Mouse (Mus musculus): ENCODE measurements around the gene Zbtb22. TPM values are rescaled to one million over a fixed set of nuclear protein-coding genes. Genes with fewer than 3 reads are reported as not detected.

Zbtb22 gene
- polyA plus RNA-seq (2014; fragmentation: Illumina TruSeq; extraction: RNeasy Lipid Tissue Mini Kit (QIAGEN cat#74804); ENCODE audit: insufficient read depth, low read depth, low replicate concordance): 18.1 TPM

DNA sequence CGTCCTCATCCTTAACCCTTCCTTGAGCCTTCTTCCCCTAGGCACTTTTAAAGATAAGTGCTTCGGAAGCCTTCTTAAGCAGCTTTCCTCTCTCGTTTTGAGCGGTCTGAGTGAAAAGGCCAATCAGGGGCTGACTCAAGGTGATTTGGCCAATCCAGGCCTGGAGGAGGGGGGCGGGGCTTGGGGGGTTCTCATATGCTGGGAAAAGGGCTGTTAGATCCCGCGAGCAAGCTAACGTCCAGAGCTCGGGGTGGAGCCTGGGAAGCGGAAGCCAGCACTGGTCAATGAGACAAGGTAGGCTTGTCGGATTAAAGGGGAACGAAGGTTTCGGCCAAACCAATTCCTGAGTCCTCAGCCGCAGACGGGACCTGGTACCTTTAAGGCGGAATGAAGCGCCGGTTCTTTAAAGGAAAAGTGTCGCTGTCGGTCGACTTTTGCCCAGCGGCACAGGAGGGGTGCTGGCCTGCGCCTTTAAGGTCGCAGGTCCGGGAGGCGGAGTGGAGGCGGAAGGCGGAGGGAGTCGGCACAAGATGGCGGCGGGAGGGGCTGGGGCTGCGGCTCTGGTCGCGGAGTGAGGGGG is at the start of gene Zbtb22, which contains the start of gene Tapbp:
TSS of gene Zbtb22 (plus strand) at position 234 of the 580 bp plus-strand sequence.
TSS of gene Tapbp (plus strand) at position 229 of the 580 bp plus-strand sequence.

DNA sequence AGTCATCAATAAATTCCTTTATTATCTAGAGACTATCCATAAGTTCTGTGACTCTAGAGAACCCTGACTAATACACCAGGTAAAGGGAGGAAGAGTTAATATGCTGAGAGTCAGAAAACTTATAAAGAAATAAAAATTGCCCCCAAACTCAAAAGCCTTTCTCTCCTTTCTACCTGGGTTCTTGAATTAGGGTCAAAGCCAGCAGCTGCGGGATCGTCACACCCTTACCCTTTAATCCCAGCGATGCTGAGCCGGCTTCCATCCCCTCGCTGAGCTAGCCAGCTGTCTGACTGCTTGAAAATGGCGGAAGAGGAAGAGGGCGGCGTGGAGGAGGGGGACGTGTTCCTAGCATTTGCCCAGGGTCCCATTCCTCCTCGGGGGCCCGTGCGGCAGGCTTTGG is 42.2 kb upstream of the Zbtb22 start, which contains the start of gene Gm7029:
TSS of gene Gm7029 (plus strand) at position 301 of the 400 bp plus-strand sequence.

DNA sequence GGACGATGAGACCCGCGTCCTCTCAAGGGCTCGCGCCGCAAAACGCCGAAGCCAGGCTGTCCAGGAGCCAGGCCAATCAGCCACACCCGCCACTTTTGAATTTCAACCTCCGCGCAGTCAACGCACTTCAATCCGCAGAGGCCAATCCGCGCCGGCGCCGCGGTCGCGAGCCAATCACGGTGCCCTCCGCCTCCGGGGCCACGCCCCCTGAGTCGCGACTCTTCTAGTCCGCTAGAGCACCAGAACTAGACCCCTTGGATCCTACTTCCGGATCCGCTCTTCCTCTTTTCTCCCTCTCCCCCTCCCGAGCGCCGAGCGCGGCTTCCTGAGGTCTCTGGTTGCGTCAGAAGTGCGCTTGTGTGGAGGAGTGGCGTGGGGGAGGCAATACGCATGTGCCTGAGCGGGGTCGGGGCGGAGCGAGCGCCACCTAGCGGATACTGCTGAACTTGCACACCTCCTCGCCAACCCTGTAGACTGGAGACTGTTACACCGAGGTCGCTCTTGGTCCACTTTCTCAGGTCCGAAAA is 25.1 kb upstream of the Zbtb22 start, which contains the start of gene Kifc1:
TSS of gene Kifc1 (minus strand) at position 129 of the 527 bp plus-strand sequence.

DNA sequence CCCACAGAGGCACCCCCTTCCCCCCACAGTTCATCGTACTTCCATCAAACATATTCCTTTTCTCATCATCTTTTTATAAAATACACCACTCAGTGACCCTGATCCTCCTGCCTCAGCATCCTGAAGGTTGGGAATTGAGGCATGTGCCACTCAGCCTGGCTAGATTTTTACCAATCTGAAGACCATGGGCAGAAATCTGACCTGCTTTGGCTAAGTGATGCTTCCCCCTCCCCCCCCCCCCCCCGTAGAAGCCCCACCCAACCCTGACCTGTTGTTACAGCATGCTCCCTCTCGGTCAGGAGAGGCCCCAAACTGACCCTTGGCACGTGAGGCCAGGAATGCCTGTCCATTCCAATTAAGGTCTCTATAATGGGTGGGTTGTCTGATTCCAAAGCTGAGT is 10.9 kb upstream of the Zbtb22 start, which contains the start of gene Platr17:
TSS of gene Platr17 (plus strand) at position 301 of the 400 bp plus-strand sequence.

DNA sequence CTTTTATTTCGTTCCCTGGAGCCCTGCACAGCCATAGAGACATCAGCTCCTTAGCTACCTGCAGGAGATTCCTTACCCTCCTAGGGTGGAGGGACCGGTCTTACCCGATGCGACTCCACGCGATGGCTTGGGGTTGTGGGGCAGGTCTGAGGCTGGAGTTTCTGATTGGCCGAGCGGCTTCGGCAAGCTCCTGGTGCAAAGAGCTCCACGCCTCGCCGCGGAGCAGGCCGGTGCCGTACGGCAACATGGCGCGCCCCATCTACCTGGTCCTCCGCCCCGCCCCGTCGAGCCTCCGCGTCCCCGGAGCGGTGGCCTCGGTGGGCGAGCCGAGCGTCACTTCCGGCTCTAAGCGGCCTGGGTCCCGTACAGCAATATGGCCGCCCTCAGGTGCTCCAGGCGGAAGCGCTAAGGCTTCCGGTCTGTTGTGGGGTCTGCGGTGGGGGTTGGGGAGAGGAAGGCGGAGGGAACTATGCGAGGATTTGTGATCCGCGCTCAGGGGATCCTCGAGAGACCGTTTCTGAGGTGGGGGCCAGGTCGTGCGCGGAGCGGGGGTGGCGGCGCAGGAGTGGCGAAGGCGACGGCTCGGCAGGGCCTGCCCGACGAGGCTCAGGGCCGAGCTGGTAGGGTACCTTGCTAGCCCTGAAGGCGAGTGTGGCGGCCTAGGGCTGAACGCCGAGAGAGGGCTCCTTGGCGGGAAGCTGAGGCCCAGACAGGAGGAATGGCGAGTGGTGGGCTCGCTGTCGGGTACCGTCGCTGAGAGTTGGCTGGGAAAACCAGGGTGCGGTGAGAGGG is 6.4 kb upstream of the Zbtb22 start, which contains the start of gene Daxx:
TSS of gene Daxx (plus strand) at position 338 of the 792 bp plus-strand sequence.

DNA sequence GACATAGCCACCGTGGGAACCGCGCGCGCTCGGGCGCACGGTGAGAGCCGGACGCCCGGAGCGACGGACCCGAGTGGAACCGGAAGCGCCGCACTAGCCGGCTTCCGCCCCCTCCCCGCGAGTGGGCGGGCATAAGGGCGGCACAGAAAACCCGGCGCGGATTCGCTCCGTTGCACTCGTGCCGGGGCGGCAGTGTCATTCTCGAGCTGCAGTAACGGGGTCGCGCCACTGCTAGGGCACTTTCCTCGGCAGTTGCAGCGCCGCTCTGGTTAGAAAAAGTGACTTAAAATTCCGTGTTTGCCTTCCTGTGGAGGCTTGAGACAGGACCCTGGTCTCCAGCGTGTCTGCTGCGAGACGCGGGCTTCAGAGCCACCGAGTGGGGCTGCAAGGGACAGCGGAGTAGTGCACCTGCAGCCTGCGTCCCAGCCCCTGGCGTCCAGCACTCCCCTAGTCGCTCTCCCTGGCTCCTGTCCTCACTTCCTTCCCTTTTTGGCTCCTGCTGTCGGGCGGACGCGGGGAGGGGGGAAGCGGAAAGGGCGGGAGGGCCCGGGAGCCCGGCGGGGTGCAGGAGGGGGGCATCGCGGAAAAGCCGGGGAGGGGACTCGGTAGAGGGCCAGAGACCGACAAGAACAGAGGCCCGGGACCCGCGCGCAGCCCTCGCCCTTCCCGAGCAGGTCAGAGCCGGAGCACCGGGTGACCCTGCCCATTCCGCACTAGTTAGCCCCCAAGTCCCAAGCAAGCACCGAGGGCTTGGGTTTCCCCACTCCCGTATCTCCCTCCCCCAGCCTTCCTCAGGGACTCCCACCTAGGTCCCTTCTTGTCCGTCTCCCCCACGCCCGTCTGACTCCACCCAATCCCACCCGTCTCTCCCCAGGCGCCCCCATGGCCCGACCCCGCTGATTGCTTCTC is 13.9 kb downstream of the Zbtb22 start, which contains the start of gene Rgl2:
TSS of gene Rgl2 (plus strand) at position 173 of the 909 bp plus-strand sequence.

DNA sequence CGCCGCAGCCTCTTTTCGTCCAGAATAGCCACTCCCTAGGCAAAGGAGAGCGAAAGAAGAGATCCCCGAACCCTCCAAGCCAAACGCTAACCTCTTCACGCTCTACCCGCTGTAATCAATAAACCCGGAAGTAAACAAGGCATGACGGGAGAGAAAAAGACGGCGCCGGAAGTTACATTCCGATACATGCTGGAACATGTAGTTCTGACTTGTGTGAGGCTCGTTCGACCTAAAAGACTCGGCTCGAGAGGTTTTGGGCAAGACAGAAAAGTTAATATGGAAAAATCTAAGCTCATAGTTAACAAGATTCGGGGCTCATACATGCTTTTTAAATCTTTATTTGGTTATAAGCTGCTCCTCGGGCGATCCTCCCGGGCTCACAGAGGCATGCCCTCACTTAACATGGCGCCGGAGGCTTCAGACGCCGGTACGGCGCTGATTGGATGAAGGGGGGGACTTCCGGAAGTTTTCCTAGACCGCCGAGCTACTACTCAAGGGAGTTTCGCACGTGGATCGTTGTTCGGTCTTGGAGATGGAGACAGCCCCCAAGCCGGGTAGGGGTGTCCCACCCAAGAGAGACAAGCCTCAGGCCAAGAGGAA is 24.6 kb downstream of the Zbtb22 start, which contains the start of the genes Pfdn6 and Wdr46:
TSS of gene Pfdn6 (minus strand) at position 138 of the 600 bp plus-strand sequence.
TSS of gene Wdr46 (plus strand) at position 455 of the 600 bp plus-strand sequence.

DNA sequence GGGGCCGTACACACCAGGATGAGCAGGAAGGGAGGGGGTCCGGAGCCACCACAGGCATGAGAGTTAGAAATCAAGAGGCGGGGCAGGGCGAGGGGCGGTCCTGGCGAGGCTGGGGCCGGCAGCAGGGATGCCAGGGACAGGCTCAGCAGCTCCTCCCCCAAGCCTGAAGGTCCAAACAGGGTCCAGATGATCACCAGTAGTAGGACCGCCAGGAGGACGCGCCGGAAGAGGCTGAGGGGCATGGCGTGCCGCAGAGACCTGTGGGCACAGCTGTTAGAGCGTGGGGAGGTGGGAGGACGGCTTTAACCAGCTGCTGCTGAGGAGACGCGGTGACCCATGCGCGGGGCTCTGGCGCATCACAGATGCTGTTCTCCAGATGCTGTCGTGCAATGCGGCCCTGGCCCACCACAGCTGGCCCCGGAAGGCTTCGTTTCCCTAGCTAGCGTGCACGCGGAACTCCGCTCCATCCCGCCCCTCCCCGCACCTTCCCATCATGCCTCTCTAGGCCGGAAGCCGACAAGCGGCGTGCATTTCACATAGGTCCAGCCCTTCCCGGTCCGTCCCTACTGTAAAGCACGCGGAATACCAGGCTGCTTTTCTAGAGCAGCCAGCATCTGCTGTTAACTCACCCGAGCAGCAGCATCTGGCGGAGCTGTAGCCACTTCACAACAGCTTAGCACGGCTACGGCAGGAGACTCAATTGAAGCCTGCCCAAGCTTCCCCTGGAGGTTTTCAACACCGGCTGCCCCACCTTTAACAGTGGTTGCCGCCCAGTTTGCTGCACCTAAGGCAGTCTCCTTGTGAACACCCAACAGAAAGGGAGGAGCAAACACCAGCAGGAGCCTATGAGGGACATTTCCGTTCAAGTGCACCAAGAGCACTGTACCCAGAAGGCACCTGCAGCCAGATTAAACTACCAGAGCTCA is 35.6 kb downstream of the Zbtb22 start, which contains the start of gene B3galt4:
TSS of gene B3galt4 (minus strand) at position 468 of the 926 bp plus-strand sequence.

DNA sequence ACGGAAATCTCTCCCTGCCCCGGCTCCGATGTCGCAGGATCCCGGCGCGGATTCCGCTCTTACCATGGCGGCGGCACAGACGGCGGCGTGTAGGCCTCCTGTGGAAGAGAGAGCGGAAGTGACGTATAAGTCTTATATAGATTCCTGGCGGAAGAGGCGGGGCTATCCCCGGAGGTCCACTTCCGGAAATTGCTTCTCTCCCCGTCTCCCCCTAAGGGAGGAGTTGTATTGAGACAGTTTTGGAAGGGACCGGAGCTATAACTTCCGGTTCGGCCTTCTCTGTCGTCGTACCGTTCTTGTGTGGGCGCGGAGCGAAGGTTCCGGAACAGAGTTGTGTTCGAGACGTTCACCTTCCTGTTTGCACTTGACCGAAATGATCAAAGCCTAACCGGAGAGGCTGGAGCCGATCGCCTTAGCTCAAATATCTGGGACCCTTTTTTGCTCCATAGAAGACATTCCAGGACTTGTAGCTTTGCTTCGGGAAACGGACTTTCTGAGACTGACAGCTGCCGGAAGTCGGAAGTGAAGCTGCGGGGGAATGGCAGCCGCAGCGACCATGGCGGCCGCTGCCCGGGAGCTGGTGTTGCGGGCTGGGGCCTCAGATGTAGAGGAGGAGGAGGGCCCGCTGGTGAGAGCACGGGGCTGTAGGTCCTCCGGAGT is 40.0 kb downstream of the Zbtb22 start, which contains the start of the genes Vps52 and Rps18:
TSS of gene Vps52 (plus strand) at position 258 of the 660 bp plus-strand sequence.
TSS of gene Rps18 (minus strand) at position 447 of the 660 bp plus-strand sequence.

Other genes with a start within 250 kb of the Zbtb22 start
- gene Hnrnpm, start 229.0 kb upstream of the Zbtb22 start, polyA plus RNA-seq (2014; fragmentation: Illumina TruSeq; extraction: RNeasy Lipid Tissue Mini Kit (QIAGEN cat#74804); ENCODE audit: insufficient read depth, low read depth, low replicate concordance): 86.6 TPM
- 99.6 TPM for gene March2, start 197.2 kb upstream of the Zbtb22 start, polyA plus RNA-seq (2014; fragmentation: Illumina TruSeq; extraction: RNeasy Lipid Tissue Mini Kit (QIAGEN cat#74804); ENCODE audit: insufficient read depth, low read depth, low replicate concordance)
- gene Rab11b, start 155.4 kb upstream of the Zbtb22 start, polyA plus RNA-seq (2014; fragmentation: Illumina TruSeq; extraction: RNeasy Lipid Tissue Mini Kit (QIAGEN cat#74804); ENCODE audit: insufficient read depth, low read depth, low replicate concordance): 122 TPM
- 61.5 TPM for gene Angptl4, start 134.1 kb upstream of the Zbtb22 start, polyA plus RNA-seq (2014; fragmentation: Illumina TruSeq; extraction: RNeasy Lipid Tissue Mini Kit (QIAGEN cat#74804); ENCODE audit: insufficient read depth, low read depth, low replicate concordance)
- gene Kank3, start 105.4 kb upstream of the Zbtb22 start, polyA plus RNA-seq (2014; fragmentation: Illumina TruSeq; extraction: RNeasy Lipid Tissue Mini Kit (QIAGEN cat#74804); ENCODE audit: insufficient read depth, low read depth, low replicate concordance): 178 TPM
- 1,820 TPM for gene Rps28, start 91.3 kb upstream of the Zbtb22 start, polyA plus RNA-seq (2014; fragmentation: Illumina TruSeq; extraction: RNeasy Lipid Tissue Mini Kit (QIAGEN cat#74804); ENCODE audit: insufficient read depth, low read depth, low replicate concordance)
- gene Ndufa7, start 91.3 kb upstream of the Zbtb22 start, polyA plus RNA-seq (2014; fragmentation: Illumina TruSeq; extraction: RNeasy Lipid Tissue Mini Kit (QIAGEN cat#74804); ENCODE audit: insufficient read depth, low read depth, low replicate concordance): 520 TPM
- 20.1 TPM for gene Cd320, start 72.8 kb upstream of the Zbtb22 start, polyA plus RNA-seq (2014; fragmentation: Illumina TruSeq; extraction: RNeasy Lipid Tissue Mini Kit (QIAGEN cat#74804); ENCODE audit: insufficient read depth, low read depth, low replicate concordance)
- not detected for gene Gm7029, start 42.1 kb upstream of the Zbtb22 start, polyA plus RNA-seq (2014; fragmentation: Illumina TruSeq; extraction: RNeasy Lipid Tissue Mini Kit (QIAGEN cat#74804); ENCODE audit: insufficient read depth, low read depth, low replicate concordance)
- 0.86 TPM for gene Kifc1, start 25.2 kb upstream of the Zbtb22 start, polyA plus RNA-seq (2014; fragmentation: Illumina TruSeq; extraction: RNeasy Lipid Tissue Mini Kit (QIAGEN cat#74804); ENCODE audit: insufficient read depth, low read depth, low replicate concordance)
- gene Platr17, start 10.8 kb upstream of the Zbtb22 start, polyA plus RNA-seq (2014; fragmentation: Illumina TruSeq; extraction: RNeasy Lipid Tissue Mini Kit (QIAGEN cat#74804); ENCODE audit: insufficient read depth, low read depth, low replicate concordance): 1.2 TPM
- gene Daxx, start 6.5 kb upstream of the Zbtb22 start, polyA plus RNA-seq (2014; fragmentation: Illumina TruSeq; extraction: RNeasy Lipid Tissue Mini Kit (QIAGEN cat#74804); ENCODE audit: insufficient read depth, low read depth, low replicate concordance): 19.4 TPM
- 126 TPM for gene Tapbp, start within 50 bp of the Zbtb22 start, polyA plus RNA-seq (2014; fragmentation: Illumina TruSeq; extraction: RNeasy Lipid Tissue Mini Kit (QIAGEN cat#74804); ENCODE audit: insufficient read depth, low read depth, low replicate concordance)
- gene Rgl2, start 13.6 kb downstream of the Zbtb22 start, polyA plus RNA-seq (2014; fragmentation: Illumina TruSeq; extraction: RNeasy Lipid Tissue Mini Kit (QIAGEN cat#74804); ENCODE audit: insufficient read depth, low read depth, low replicate concordance): 38.7 TPM
- gene Pfdn6, start 24.4 kb downstream of the Zbtb22 start, polyA plus RNA-seq (2014; fragmentation: Illumina TruSeq; extraction: RNeasy Lipid Tissue Mini Kit (QIAGEN cat#74804); ENCODE audit: insufficient read depth, low read depth, low replicate concordance): 90.6 TPM
- 8.3 TPM for gene Wdr46, start 24.8 kb downstream of the Zbtb22 start, polyA plus RNA-seq (2014; fragmentation: Illumina TruSeq; extraction: RNeasy Lipid Tissue Mini Kit (QIAGEN cat#74804); ENCODE audit: insufficient read depth, low read depth, low replicate concordance)
- 5.8 TPM for gene B3galt4, start 35.6 kb downstream of the Zbtb22 start, polyA plus RNA-seq (2014; fragmentation: Illumina TruSeq; extraction: RNeasy Lipid Tissue Mini Kit (QIAGEN cat#74804); ENCODE audit: insufficient read depth, low read depth, low replicate concordance)
- 16.3 TPM for gene Vps52, start 39.9 kb downstream of the Zbtb22 start, polyA plus RNA-seq (2014; fragmentation: Illumina TruSeq; extraction: RNeasy Lipid Tissue Mini Kit (QIAGEN cat#74804); ENCODE audit: insufficient read depth, low read depth, low replicate concordance)
- gene Rps18, start 40.1 kb downstream of the Zbtb22 start, polyA plus RNA-seq (2014; fragmentation: Illumina TruSeq; extraction: RNeasy Lipid Tissue Mini Kit (QIAGEN cat#74804); ENCODE audit: insufficient read depth, low read depth, low replicate concordance): 2,519 TPM
- 1,531 TPM for gene H2-K1, start 84.4 kb downstream of the Zbtb22 start, polyA plus RNA-seq (2014; fragmentation: Illumina TruSeq; extraction: RNeasy Lipid Tissue Mini Kit (QIAGEN cat#74804); ENCODE audit: insufficient read depth, low read depth, low replicate concordance)
- 21.8 TPM for gene Ring1, start 108.8 kb downstream of the Zbtb22 start, polyA plus RNA-seq (2014; fragmentation: Illumina TruSeq; extraction: RNeasy Lipid Tissue Mini Kit (QIAGEN cat#74804); ENCODE audit: insufficient read depth, low read depth, low replicate concordance)
- 90.2 TPM for gene H2-Ke6, start 112.2 kb downstream of the Zbtb22 start, polyA plus RNA-seq (2014; fragmentation: Illumina TruSeq; extraction: RNeasy Lipid Tissue Mini Kit (QIAGEN cat#74804); ENCODE audit: insufficient read depth, low read depth, low replicate concordance)
- gene Slc39a7, start 115.8 kb downstream of the Zbtb22 start, polyA plus RNA-seq (2014; fragmentation: Illumina TruSeq; extraction: RNeasy Lipid Tissue Mini Kit (QIAGEN cat#74804); ENCODE audit: insufficient read depth, low read depth, low replicate concordance): 95.6 TPM
- 33.6 TPM for gene Rxrb, start 115.9 kb downstream of the Zbtb22 start, polyA plus RNA-seq (2014; fragmentation: Illumina TruSeq; extraction: RNeasy Lipid Tissue Mini Kit (QIAGEN cat#74804); ENCODE audit: insufficient read depth, low read depth, low replicate concordance)
- 1.1 TPM for gene Col11a2, start 123.5 kb downstream of the Zbtb22 start, polyA plus RNA-seq (2014; fragmentation: Illumina TruSeq; extraction: RNeasy Lipid Tissue Mini Kit (QIAGEN cat#74804); ENCODE audit: insufficient read depth, low read depth, low replicate concordance)
- 12.5 TPM for gene H2-Oa, start 176.4 kb downstream of the Zbtb22 start, polyA plus RNA-seq (2014; fragmentation: Illumina TruSeq; extraction: RNeasy Lipid Tissue Mini Kit (QIAGEN cat#74804); ENCODE audit: insufficient read depth, low read depth, low replicate concordance)
- 75.7 TPM for gene H2-DMa, start 203.6 kb downstream of the Zbtb22 start, polyA plus RNA-seq (2014; fragmentation: Illumina TruSeq; extraction: RNeasy Lipid Tissue Mini Kit (QIAGEN cat#74804); ENCODE audit: insufficient read depth, low read depth, low replicate concordance)
- 94.4 TPM for gene Brd2, start 206.7 kb downstream of the Zbtb22 start, polyA plus RNA-seq (2014; fragmentation: Illumina TruSeq; extraction: RNeasy Lipid Tissue Mini Kit (QIAGEN cat#74804); ENCODE audit: insufficient read depth, low read depth, low replicate concordance)
- 35.5 TPM for gene H2-DMb2, start 227.4 kb downstream of the Zbtb22 start, polyA plus RNA-seq (2014; fragmentation: Illumina TruSeq; extraction: RNeasy Lipid Tissue Mini Kit (QIAGEN cat#74804); ENCODE audit: insufficient read depth, low read depth, low replicate concordance)
- gene H2-DMb1, start 237.2 kb downstream of the Zbtb22 start, polyA plus RNA-seq (2014; fragmentation: Illumina TruSeq; extraction: RNeasy Lipid Tissue Mini Kit (QIAGEN cat#74804); ENCODE audit: insufficient read depth, low read depth, low replicate concordance): 64.1 TPM

Measured in lung, adult 10 weeks (tissue).